Mouse (Mus musculus) large intestine, adult 2 months (tissue): ENCODE results near the gene Rad51d. TPM values are rescaled to one million over a fixed set of nuclear protein-coding genes. Genes with fewer than 3 reads are reported as not detected.
A peak's percentile ranks its signal among the peaks of the same experiment; 100 is the strongest.
"Not testable (repeated sequence)": the region's sequence is repeated elsewhere in the genome, so short reads cannot be mapped to it uniquely, and the experiment has no call there.

Experiments
- DNase-seq: peaks from one replicate; pipeline ENCODE4 v3.0.0-alpha.2; 2012; ENCODE audit warnings: low read depth, low spot score
- WGBS: fragments of 180-500 bp; shearing (Covaris S2); methylation state at CpG from one replicate; pipeline ENCODE4 v1.1.7; 2018; 5-methylcytosine and 5-hydroxymethylcytosine counted together
- polyA plus RNA-seq: library from polyadenylated mRNA; depleted of rRNA; stranded (reverse); fragments of >200 nt; gene quantifications from 2 replicates; pipeline ENCODE4 v1.2.3, GENCODE M21; 2012

Rad51d gene
- polyA plus RNA-seq, 1 experiment: 10.0 TPM

DNA sequence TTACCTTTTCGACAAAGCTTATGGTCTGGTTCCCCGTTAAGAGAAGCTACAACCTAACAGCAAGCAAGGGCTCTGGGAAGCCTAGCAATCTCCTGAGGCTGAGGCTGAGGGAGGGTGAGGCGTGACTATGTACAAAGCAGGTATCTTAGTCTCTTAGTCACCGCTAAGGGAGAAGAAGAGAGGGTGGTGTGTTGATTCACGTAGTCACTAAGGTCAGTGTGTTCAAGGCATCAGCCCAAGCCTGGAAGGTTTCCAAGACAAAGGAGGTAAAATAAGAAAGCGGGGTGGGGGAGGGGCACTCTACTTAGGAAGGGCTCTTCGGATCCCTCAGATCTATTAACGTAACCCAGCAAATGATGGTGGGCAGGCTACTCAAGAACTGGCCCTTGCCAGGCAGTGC is 28.9 kb downstream of the Rad51d start:
- peak; percentile 53 for DNase-seq
- WGBS: 28% methylated on average over 8 of the region's 8 CpGs

- DNase-seq: no peak
- 64% methylated on average over 6 of the region's 6 CpGs for WGBS
These were observed 29.7 kb downstream of the Rad51d start for GRCm38 (mm10) chr11:82860759-82861158.

GRCm38 (mm10) chr11:82857307-82857848 is 33.0 kb downstream of the Rad51d start:
- no peak for DNase-seq

DNA sequence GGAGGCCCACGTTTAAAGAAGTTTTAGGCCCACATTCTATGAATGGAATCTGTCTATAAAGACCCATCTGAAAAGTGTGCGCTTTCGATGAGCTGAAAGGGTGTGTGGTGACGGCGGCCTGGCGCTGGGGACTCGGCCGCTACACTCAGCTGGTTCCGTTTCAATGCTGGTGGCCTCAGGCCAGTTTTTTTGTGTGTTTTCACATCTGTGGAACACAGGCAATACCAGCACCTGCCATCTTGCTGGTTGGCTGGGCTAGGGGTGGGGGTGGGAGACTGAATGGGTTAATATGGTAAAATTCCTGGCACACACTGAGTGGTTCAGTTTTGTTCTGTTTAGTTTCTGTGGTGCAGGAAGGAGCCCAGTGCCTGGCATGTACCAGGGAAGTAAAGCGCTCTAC is 34.4 kb downstream of the Rad51d start:
- WGBS: 87% methylated on average over 10 of the region's 10 CpGs
- DNase-seq: no peak

More at GRCm38 (mm10) chr11:82857307-82857848, 33.0 kb downstream of the Rad51d start:
- 84% methylated on average over 13 of the region's 13 CpGs for WGBS

GRCm38 (mm10) chr11:82855327-82855973 is 35.0 kb downstream of the Rad51d start:
- DNase-seq: no peak
- 77% methylated on average over 9 of the region's 9 CpGs for WGBS

GRCm38 (mm10) chr11:82854111-82854510 is 36.3 kb downstream of the Rad51d start:
- WGBS: 72% methylated on average over 6 of the region's 6 CpGs
- no peak for DNase-seq

DNA sequence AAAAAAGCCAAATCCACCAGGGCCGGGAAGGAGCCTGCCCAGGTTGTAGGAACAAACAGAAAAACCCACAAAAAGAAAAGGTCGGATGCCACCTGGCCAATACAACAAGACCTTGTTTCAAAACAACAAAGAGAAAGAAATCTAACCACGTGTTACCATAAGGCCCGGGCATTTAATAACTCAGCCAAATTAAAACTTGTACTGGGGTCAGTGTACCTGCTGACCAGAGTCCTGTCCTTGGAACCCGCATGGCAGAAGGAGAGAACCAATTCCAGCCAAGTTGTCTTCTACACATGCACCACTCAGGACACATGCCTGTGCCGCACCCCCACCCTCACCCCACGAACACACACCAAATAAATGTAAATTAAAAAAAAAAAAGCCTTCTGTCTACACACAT is 37.5 kb downstream of the Rad51d start:
- no peak for DNase-seq

DNA sequence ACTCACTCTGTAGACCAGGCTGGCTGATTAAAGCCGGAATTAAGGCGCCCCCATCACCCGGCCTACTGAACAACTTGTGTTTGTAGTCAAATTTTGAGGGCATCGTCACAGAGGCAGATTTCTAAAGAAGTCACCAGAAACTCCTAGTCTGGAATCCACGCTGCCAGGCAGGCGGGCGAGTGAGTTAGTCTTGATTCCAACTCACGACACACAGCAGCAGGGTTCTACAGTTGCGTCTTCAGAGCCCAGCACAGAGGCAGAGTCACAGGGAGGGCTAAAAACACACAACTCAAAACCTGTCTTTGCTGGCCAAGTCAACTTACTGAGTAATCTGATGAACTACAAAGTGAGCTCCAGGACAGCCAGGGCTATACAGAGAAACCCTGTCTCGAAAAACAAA is 37.9 kb downstream of the Rad51d start:
- 90% methylated on average over 10 of the region's 10 CpGs for WGBS
- no peak for DNase-seq

More for the DNA sequence above, 37.5 kb downstream of the Rad51d start:
- WGBS: 88% methylated on average over 7 of the region's 7 CpGs

GRCm38 (mm10) chr11:82852115-82852514 is 38.3 kb downstream of the Rad51d start:
- DNase-seq: no peak
- 83% methylated on average over 11 of the region's 11 CpGs for WGBS

- 31% methylated on average over 5 of the region's 5 CpGs for WGBS
- no peak for DNase-seq
These were observed 40.2 kb downstream of the Rad51d start for GRCm38 (mm10) chr11:82850259-82850658.

- WGBS: 75% methylated on average over 6 of the region's 6 CpGs
- DNase-seq: no peak
These were observed 42.8 kb downstream of the Rad51d start for GRCm38 (mm10) chr11:82847571-82848000.

DNA sequence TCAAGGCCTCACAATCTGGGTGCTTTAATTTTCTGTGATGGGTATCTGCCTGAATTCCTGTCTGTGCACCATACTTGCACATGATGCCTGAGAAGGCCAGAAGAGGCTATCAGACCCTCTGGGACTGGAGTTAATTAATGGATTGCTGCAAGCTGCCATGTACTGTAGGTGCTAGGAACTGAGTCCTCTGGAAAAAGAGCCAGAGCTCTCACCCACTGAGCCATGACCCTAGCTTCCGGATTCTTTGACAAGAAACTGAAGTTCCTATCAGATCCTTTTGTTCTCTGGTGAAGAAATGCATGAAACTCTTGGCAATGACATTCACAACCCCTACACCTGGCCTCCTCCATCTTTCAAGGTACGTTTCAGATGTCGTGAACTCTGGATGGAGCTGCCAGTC is 43.5 kb downstream of the Rad51d start:
- DNase-seq: no peak
- 93% methylated on average over 3 of the region's 3 CpGs for WGBS

- no peak for DNase-seq
- WGBS: 58% methylated on average over 4 of the region's 4 CpGs
These were observed 44.4 kb downstream of the Rad51d start for GRCm38 (mm10) chr11:82846079-82846436.

GRCm38 (mm10) chr11:82845415-82846078 is 44.9 kb downstream of the Rad51d start:
- no peak for DNase-seq
- WGBS: 35% methylated on average over 16 of the region's 16 CpGs

GRCm38 (mm10) chr11:82844771-82845414 is 45.5 kb downstream of the Rad51d start:
- no peak for DNase-seq
- WGBS: 73% methylated on average over 11 of the region's 11 CpGs

- WGBS: 53% methylated on average over 5 of the region's 5 CpGs
- DNase-seq: no peak
These were observed 51.9 kb downstream of the Rad51d start for GRCm38 (mm10) chr11:82838511-82838910.

DNA sequence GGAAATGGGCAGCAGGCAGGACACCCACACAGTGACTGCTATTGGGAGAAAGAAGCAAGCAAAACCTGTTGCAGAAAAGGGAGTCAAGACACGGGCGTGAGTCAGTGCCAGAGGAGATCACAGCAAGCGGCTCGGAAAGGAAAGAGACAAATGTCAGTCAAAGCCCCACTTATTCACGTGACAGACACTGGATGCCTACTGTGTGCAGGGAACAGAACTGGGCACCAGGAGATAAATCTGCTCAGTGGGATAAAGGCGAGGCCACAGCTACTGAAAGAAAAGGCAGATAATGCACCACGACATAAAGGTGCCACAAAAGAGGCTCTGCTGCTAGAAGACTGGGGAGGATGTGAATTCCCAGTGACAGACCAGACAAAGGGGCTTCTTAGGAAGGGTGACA is 52.6 kb downstream of the Rad51d start:
- WGBS: 82% methylated on average over 7 of the region's 7 CpGs
- DNase-seq: no peak

GRCm38 (mm10) chr11:82837192-82837591 is 53.2 kb downstream of the Rad51d start:
- 41% methylated on average over 7 of the region's 7 CpGs for WGBS
- DNase-seq: no peak

DNA sequence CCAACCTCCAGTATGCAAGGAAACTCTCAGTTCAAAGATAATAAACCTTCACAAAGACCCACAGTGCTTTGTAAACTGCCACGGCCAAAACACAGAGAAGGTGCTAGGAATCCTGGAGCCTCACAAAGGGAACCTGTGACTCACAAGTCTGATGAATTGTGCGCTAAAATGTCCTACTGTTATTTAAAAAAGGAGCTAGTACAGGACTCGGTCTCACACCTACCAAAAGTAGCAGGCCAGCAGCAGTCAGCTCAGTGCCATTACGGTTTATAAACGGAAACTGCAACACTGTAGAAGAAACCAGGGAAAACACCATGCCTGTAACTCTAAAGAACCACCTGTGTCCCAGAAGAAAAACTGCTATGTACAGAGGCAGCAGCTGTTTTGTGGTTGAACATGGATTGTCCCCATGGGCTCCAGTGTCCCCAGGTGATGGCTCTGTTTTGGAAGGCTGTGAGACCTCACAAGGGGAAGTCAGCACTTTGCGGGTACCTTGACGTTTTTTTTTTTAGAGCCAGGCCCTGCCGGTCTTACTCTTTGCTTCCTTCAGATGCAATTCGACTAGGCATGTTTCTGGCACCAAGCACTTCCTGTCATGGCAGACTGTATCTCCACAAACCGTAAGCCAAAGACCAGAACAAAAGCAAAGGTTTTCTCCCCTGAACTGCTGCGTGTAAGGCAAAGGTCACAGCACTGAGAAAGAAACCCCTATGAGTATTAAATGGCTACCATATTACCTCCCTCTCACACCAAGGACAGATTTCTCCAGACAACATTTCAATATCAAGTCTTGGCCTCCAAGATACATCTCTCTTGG is 54.6 kb downstream of the Rad51d start:
- no peak for DNase-seq
- WGBS: 81% methylated on average over 11 of the region's 11 CpGs

DNA sequence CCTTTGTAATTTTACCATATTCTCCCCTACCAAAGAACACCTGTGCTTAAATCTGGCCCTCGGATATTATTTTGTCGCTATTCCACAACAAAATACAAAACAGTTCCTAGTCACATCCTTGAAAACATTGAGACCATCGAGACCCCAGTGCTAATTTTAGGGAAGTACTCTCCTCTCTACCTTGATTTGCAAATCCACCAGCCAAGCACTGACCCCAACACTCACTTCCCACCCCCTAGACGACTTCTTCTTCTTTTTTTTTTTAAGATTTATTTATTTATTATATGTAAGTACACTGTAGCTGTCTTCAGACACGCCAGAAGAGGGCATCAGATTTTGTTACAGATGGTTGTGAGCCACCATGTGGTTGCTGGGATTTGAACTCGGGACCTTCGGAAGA is 56.1 kb downstream of the Rad51d start:
- 80% methylated on average over 7 of the region's 7 CpGs for WGBS
- not testable (repeated sequence) for DNase-seq
